Mouse (Mus musculus): ENCODE measurements at regions not wholly inside any gene's neighbourhood (a gene's known extent, or its start where the extent isn't known, plus 50 kb on each side); places are given as distances from the start of the nearest gene placed in this dataset.

- TF ChIP-seq GATA1 (IDR thresholded peaks at IDR 0.05; ENCODE audit: borderline replicate concordance, low read length) (no peak), FLI1 (IDR thresholded peaks at IDR 0.05; ENCODE audit: low read length) (no peak)
Measured at GRCm38 (mm10) chr3:105364685-105365084, 87.4 kb upstream of the Kcnd3 start.

Measured in megakaryocyte, embryonic 14.5 days (primary cell).